Mouse (Mus musculus) cerebellum, adult 18-20 months (tissue): ENCODE results near the gene Bves.
"Not testable (repeated sequence)": the region's sequence is repeated elsewhere in the genome, so short reads cannot be mapped to it uniquely, and the experiment has no call there.

Experiments
- DNase-seq, 2 experiments: peaks; one replicate each; pipeline ENCODE4 v3.0.0; 2021

Gene Bves

DNA sequence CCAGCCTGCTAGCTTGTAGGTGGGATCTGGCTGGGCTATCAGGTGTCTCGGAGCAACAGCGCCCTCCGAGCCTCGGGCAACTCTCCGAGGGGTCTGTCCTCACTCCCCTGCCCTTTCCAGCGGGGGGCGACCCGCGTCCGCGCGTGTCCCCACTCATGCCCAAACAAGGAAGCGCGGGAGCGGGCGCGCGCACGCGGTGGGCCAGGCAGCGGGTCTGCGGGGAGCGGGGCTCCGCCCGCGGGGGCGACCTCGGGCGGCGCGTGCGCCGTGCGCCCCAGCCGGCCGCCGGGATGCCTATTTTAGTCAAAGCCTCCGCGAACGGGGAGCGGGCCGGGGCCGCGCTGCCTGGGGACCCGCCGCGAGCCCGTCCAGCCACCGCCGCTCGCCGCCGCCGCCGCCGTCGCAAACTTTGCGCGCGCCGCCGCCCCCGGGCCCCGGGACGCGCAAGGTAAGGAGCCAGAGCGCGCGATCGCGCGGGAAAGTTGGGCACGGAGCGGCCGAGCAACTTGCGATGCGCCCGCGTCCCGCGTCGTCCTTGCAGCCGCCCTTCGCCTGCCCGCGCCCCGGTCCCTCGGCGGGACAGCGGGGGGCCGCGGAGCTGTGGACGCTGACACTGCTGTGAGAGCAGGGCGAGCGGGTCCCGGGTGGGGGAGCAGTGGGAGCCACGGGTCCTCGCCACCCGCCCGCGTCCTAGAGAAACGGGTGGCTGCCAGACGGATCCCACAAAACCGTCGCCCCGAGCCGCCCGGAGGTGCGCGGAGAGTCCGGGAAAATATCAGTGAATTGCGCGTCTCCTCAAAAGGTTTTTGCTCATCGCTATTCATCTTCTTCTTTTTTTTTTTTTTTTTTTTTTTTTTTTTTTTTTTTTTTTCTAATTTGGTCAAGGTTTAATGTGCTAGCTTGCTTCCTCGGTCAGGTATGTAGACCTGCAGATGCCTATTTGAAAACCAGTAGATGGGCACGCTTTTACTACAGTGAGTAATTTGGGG is at the start of gene Bves:
Gene Bves (plus strand): TSS at position 339 of the 989 bp plus-strand sequence.
- DNase-seq: no peak

DNA sequence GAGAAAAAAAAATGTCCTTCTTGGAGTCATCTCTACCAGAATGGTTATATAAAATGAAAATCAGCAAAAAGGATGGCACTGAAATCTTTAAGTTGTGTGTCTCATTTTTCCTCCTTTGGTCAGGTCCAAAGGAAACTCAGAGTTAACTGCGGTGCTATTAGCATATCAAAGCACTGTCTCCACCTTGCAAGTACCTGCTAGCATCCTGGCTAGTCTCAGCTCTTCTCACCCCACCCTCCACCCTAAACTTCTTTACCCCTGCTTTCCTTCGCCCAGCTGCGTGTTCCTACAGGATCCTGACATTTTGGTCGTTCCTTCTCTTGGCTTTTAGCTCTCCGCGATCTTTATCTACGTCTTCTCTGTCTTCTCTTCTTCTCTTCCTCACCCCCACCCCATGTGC is 47.2 kb upstream of the Bves start:
- no peak for DNase-seq

DNA sequence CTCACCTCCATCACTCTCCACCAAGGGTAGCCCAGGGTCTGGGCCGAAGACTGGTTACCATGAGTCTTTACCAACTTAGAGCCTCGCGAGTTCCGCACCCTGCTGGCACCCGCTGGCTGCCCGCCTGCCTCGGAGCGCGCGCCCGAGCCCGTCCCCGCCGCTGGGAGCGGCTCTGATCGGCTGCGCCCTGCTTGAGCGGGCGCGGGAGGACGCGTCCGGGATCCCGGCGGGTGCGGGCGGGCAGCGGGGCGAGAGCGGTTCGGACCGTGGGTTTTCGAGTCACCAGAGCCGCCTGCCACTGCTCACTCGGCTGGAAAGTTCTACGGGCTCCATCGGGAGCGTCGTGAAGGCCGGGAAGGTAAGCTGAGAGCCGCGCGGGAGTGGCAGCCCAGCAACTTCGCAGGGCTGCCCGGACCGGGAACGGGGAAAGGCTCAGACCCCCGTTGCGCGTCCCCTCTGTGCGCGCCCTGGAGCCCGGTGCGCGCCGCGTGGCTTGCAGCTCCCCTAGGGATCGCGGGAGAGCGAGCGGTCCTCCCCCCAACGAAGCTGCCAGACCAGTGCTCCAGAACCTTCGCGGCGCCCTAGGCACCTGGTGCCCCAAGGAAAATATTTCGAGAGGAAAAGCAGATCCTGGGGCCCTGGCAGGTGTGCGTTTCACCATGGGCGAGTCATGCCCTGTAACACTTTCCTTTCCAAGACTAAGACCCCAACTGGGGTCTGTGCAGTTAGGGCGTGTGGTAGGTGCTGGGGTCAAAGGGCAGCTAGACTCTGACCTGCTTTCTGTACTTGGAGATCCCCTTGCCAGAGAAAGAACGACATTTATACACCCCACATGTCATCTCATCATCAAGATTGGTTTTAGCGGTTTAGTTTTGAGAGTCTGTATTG is 46.1 kb upstream of the Bves start:
- DNase-seq: no peak

DNA sequence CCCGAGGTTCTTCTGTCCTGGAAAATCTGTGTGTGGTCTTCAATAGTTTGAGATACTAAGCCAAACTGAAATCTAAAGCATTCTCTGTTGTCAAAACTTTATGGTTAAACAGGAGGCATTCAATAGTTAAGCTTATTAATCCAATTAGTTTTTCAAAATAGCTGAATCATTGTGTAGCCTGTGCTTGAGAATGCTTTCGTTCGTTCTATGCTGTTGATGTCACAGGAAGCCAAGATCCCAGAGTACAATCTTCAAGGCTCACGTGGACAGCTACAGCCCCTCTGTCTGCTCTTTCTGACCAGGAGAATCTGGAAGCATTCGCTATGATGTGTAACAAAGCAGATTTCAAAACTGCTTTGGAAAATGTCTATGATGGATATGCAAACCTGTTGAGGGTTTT is 45.0 kb upstream of the Bves start:
- no peak for DNase-seq

- DNase-seq: not testable (repeated sequence)
These were observed 43.4 kb upstream of the Bves start for GRCm38 (mm10) chr10:45292159-45292558.

GRCm38 (mm10) chr10:45295093-45295492 is 40.5 kb upstream of the Bves start:
- DNase-seq: no peak

- DNase-seq: no peak
These were observed 37.1 kb upstream of the Bves start for GRCm38 (mm10) chr10:45298503-45298902.

GRCm38 (mm10) chr10:45299509-45299908 is 36.1 kb upstream of the Bves start:
- no peak for DNase-seq

DNA sequence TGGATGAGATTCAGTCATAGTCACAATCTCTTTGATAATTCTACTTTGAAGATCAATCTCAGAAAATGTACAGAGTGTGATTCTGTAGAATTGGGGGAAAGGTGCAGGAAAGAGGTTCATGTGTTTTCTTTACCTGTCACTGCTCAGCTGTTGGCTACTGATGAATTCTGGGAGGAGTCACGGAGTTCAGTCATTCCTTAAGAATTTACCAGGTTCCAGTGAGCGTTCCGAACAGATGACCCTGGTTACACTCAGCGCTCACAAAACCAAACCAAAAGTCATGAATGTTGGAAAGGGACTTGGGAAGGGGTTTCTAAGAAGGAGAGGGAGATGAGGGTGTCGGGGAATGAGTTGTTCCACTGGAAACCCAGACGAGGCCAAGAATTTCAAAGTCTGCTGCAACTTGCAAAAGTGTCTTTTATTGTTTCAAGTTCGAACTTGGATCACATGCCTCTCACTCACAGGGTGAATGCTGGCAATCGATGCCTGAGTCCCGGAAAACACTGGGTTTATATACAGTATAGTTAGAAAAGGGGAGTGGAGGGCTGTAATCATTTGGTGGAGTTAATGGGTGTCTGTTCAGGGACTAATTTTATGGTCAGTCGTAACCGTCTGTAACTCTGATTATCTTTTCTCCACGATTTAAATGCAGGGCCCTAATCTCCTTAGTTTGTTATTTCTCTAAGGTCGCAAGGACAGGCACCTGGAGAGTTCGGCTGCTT is 32.1 kb upstream of the Bves start:
- DNase-seq: no peak

DNA sequence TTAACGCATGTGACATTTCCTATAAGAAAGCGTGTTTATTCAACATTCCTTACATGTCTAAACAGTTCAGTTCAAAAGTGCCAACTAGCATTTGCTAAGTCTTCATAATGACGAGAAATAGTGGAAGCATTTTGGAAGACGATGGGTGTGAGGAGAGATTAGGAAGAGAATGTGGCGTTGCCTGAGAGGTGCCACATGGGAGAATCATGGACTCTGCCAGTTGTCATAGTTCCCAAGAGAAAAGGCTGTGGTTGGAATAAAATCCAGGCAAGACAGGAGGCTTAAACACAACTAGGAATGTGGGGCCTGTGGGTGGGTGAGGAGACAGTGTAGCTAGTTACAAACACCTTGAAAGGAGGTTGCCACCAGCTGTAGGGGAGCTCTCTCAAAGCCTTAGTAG is 30.4 kb upstream of the Bves start:
- no peak for DNase-seq

DNA sequence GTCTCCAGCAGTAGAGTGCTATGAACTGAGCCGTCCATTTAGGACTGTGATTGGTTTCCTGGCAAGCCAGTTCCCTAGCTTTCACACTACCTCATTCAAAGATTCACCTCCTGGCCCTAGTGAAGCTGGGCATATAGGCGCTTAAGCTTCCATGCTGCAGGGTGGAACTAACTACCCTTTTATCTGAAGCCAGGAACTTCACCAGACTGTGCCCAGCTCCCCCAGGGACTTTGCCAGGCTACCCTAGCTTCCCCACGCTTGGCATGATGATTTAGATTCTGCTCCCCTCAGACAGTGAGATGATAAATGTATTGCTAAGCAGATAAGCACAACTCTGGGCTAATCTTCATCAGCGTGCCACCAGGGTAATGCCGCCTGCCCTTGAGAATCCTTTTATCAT is 24.4 kb upstream of the Bves start:
- no peak for DNase-seq

GRCm38 (mm10) chr10:45311624-45312023 is 23.9 kb upstream of the Bves start:
- no peak for DNase-seq

DNA sequence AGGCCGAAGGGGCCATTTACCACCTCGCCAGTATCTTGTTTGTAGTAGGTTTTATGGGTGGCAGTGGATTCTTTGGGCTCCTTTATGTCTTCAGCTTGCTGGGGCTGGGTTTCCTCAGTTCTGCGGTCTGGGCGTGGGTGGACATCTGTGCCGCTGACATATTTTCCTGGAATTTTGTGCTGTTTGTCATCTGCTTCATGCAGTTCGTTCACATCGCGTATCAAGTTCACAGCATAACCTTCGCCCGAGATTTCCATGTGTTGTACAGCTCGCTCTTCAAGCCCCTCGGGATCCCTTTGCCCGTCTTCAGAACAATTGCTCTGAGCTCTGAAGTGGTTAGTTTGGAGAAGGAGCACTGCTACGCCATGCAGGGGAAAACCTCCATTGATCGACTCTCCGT is 20.7 kb upstream of the Bves start:
- no peak for DNase-seq

DNA sequence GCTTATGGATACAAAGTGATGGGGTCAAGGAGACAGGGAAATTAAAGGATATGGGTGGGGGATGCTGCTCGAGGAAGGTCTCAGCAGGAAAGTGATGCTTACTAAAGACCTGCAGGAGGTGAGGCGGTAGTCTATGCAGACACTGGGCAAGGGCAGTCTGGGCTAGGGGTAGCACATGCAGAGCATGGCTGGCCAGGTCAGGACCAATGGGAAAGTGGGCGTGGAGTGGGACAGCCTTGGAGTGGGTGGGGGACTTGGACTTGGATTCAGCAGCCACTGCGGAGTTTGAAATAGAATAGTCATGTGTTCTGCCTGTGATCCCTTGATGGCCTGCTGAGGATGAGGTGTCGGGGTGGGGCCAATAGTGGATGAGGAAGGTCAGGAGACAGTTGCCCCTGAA is 16.6 kb upstream of the Bves start:
- no peak for DNase-seq

GRCm38 (mm10) chr10:45320296-45320695 is 15.3 kb upstream of the Bves start:
- DNase-seq: no peak

DNA sequence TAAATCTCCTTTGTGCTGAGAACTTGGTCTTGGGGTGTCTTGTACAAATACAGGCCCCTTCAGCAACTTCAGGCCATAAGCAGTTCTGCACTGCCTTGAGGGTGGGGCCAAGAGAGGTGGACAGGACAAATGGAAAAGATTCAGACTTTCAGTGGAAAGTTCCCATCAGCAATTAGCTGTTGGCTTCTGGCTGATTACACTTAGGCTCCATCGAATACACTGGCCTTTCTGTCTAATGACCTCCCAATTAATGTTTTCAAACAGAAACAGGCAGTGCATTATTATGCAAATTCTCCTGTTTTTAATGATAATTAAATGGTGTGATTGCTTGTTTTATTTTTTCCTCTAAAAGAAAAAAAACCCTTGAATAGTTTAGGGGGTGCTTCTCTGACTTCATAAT is 11.4 kb upstream of the Bves start:
- no peak for DNase-seq

DNA sequence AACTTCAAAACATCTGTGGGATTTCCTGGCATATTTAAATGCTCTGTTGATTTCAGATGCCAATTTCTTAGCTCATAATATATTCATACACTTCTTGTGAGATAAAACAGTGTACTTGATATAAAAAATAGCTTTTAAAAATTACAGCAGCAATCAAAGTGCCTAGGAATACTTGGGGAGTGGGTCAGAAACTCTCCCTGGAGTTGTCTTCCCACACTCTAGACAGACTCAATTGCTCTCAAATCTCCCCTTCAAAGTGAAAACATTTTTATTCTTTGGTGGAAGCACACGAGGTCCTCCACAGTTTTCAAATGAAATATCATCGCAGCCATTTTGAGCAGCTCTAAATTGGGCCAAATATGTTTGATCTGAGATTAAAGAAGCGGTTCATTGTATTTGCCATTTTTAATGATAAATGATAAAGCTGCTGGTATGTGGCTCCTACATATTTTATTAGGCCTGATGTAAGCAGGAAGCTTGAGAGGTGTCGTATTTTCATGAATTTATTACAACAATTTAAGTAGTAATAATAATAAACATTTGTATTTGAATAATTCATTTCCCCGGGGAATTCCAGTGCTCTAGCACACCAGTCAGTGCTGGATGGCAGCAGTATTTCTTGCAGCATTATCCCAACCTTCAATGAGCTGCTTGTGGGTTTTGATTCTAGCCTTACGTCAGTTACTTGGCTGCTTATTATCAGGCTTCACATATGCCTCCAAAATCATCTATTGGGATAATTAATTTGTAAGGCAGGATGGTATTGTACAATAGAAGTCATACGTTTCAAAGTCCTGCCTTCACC is 7.2 kb upstream of the Bves start:
- DNase-seq: no peak

GRCm38 (mm10) chr10:45334925-45335324 is 647 bp upstream of the Bves start:
- no peak for DNase-seq

DNA sequence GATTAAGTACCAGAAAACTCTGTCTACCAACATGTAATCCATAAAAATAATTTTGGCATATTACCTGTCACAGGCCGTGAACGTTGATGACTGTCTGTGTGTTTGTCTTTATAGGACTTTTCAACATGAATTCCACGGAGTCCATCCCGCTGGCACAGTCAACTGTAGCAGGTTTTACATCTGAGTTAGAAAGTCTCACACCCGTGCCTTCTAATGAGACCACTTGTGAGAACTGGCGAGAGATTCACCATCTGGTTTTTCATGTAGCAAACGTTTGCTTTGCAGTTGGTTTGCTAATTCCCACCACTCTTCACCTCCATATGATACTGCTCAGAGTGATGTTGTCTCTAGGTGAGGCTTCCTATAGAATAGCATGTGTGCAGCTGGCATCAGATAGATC is 3.5 kb downstream of the Bves start:
- DNase-seq: no peak

DNA sequence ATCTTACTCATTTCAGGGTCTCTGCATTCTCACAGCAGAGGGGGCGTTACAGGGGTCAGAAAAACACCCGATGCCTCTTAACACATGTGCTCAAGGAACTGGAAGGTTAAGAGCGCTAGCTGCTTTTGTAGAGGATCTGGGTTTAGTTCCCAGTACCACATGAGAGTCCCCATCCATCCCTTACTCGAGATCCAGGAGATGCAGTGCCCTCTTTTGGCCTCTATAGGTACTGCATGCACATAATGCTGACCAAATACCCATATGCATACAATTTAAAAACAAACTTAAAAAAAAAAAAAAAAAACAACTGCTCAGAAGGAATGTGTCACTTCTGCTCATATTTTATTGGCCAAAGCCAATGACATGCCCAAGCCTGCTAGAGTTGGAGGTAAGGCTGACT is 8.8 kb downstream of the Bves start:
- DNase-seq: no peak

DNA sequence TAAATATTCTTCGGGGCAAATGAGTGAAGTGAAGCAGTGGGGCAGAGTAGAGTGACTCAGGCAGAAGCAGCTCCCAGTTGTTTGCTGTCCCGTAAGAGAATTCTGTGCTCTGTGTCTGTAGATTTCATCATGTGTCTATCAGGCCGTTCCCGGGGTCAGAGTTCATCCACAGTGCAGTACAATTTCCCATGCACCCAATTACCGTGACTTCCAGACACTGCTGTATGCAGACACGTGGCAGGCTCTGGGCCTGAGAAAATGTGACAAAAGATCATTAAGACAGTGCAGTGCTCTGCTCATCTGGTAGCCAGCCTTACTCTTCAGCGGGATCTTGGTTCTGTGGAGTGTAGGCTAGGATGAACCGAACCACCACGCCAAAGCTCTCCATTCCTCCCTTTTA is 9.6 kb downstream of the Bves start:
- no peak for DNase-seq

DNA sequence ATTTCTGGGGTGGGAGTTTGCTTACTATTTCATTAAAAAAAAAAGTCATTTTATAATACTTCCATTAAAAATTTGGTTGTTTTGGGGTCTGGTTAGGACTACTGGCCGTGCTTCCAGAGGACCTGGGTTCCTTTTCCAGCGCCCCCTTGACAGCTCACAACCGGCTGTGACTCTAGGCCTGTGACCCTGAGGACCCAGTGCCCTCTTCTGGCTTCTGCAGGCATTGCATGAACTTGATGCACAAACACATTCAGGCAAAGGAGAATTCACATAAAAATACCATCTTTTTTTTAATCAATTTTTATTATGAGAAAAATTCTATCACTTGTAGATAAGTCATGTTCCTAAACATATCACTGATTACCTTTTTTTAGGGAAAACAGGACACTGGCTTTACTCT is 12.6 kb downstream of the Bves start:
- not testable (repeated sequence) for DNase-seq
